Mouse (Mus musculus) heart, adult 2 months (tissue): ENCODE results near the gene Tcf7l2.

Experiments
- CTCF ChIP-seq: fragments of 200-600 bp; IDR thresholded peaks from 2 replicates; pipeline ENCODE4 v1.8.1; 2022; ENCODE audit warnings: antibody characterized with exemption, mild to moderate bottlenecking, moderate library complexity
- EP300 ChIP-seq: fragments of 200-500 bp; IDR thresholded peaks from 2 replicates; pipeline ENCODE4 v1.6.1; 2011; ENCODE audit warnings: low read depth, low read length, control low read depth; ENCODE audit not compliant: insufficient read depth
- POLR2A ChIP-seq: fragments of 200-500 bp; IDR thresholded peaks from 2 replicates; pipeline ENCODE4 v1.6.1; 2011; ENCODE audit warnings: mild to moderate bottlenecking, low read depth, low read length, control low read depth; ENCODE audit not compliant: insufficient read depth

DNA sequence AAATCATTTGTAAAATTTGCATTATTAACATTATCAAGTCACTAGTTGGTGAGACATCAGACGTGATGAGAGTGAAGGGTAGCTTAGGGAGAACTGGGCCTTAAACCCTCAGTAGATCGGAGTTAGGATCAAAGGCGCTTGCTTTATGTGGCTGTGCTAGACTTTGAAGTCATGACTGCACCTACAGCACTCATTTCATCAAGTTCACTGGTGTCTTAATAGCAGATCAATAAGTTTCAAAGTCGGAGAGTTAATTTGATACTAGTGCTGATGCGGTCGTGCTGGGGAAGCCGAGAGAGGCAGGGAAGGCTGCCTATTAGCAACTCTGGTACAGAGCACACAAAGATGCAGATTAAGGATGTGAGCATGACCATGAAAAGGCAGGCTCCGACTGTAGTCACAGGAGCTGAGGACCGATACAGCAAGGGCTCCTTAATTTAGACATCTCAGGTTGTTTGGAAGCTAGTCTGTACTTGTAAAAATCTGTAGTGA is 150.1 kb downstream of the Tcf7l2 start:
- no peak for TF ChIP-seq EP300
- no peak for TF ChIP-seq CTCF
- no peak for TF ChIP-seq POLR2A
